In genomic region chr11:120549168-120549945, GRCm38 (mm10) we compare ENCODE assay signal across 8 mouse cellular contexts. TPM values are rescaled to one million over a fixed set of nuclear protein-coding genes. Genes with fewer than 3 reads are reported as not detected.
DNase-seq lines count a peak whose midpoint lies in the region; ATAC-seq lines count a peak whose summit lies in the region.

Gene Mcrip1 (minus strand): TSS chr11:120549727.

- H3K4me3 ChIP-seq in megakaryocyte, embryonic 14.5 days (replicated peaks) = peak within 1 kb of the TSS; percentile 99

- peaks cover 79% of the 10 kb centered on the region for H3K4me1 ChIP-seq in megakaryocyte, embryonic 14.5 days

- intact Hi-C loops in gastrocnemius, postnatal 14 days (cut with DNase I; ENCODE audit: low total_unique reads) = no loop called here

- peaks cover 28% of the 10 kb centered on the region for H3K36me3 ChIP-seq in megakaryocyte, embryonic 14.5 days (replicated peaks; ENCODE audit: low read length)

- H3K9me3 ChIP-seq in megakaryocyte, embryonic 14.5 days = no peaks in the 10 kb centered on the region

- ATAC-seq in inflammation-experienced regulatory T-cells, adult 6 months = peak; percentile 78

- peak; percentile 96 to 98 for DNase-seq in adrenal gland, adult 18-20 months (ENCODE audit: low spot score in 2 of 2)
- DNase-seq in embryo, embryonic 10.5 days (ENCODE audit: low spot score) = peak; percentile 90
- DNase-seq in gastrocnemius, postnatal 14 days = peak; percentile 96
- DNase-seq in left cerebral cortex, adult 9 months (ENCODE audit: low spot score in 2 of 2) = peak; percentile 66 to 88
- peak; percentile 91 to 92 for DNase-seq in right cerebral cortex, adult 2 months (ENCODE audit: low spot score in 2 of 2)
- DNase-seq in urinary bladder, postnatal 10 days (ENCODE audit: low spot score) = peak; percentile 86

- no peaks in the 10 kb centered on the region for H3K27me3 ChIP-seq in megakaryocyte, embryonic 14.5 days (replicated peaks)

RNA-seq across cellular contexts. Expression of gene Mcrip1, which starts in this region (rescaled TPM):
- total RNA-seq in adrenal gland, adult 18-20 months (2021) = 10 to 100 TPM; 46.6 to 57.8 TPM
- 10 to 100 TPM; 31.1 to 33.3 TPM for total RNA-seq in gastrocnemius, postnatal 14 days (2021)
- 100 to 1,000 TPM in 2 of 3 experiments, 10 to 100 TPM in 1; 93.4 to 136 (median 107) TPM for polyA plus RNA-seq in inflammation-experienced regulatory T-cells, adult 6 months (2017; shearing (Covaris generic))
- 227 and 338 TPM in 2 replicates for polyA plus RNA-seq in megakaryocyte, embryonic 14.5 days (2012; ENCODE audit: insufficient read depth, low replicate concordance)

Comparison
In these comparisons a context has a peak if more than half of its experiments do, and no peak if none do; other contexts are left out.
1. Peak in every context shown above with its lines: DNase-seq, ATAC-seq and H3K4me3 ChIP-seq.